9 mouse cellular contexts compared by ENCODE assay signal in genomic region chr2:157471292-157471691, GRCm38 (mm10). TPM values are rescaled to one million over a fixed set of nuclear protein-coding genes. Genes with fewer than 3 reads are reported as not detected.
DNase-seq lines count a peak whose midpoint lies in the region; ATAC-seq and TF ChIP-seq lines count a peak whose summit lies in the region.
"Had no signal": no experiment of that assay in that cellular context is flagged by ENCODE, and none has a peak within 500 bp of the region (broad histone marks: within the 10 kb centered on the region; RNA-seq: fewer than 3 reads in every experiment).

No protein-coding gene starts in this region.

- no peak for ATAC-seq in liver, embryonic 11.5 days (replicated peaks; ENCODE audit: low FRiP score)
- no peak for ATAC-seq in liver, postnatal 0 days
- ATAC-seq in hindbrain, embryonic 16.5 days = no peak
- no peak for ATAC-seq in neural tube, embryonic 12.5 days (ENCODE audit: low FRiP score, low read depth)

- peak; percentile 69 for DNase-seq in adrenal gland, postnatal 14 days
- no peak for DNase-seq in adrenal gland, adult 8-10 months
- no peak for DNase-seq in liver, embryonic 11.5 days (ENCODE audit: low spot score)
- DNase-seq in liver, postnatal 0 days = no peak
- no peak for DNase-seq in spleen, adult 12 weeks (ENCODE audit: low spot score)
- no peak for DNase-seq in layer of hippocampus, postnatal 10 days (ENCODE audit: low spot score in 2 of 2)

- H3K27me3 ChIP-seq in liver, embryonic 11.5 days (replicated peaks; ENCODE audit: control insufficient read depth, insufficient read depth, low read length) = no peaks in the 10 kb centered on the region
- H3K27me3 ChIP-seq in liver, postnatal 0 days (ENCODE audit: insufficient read depth, low read length) = no peaks in the 10 kb centered on the region
- no peaks in the 10 kb centered on the region for H3K27me3 ChIP-seq in hindbrain, embryonic 16.5 days (replicated peaks; ENCODE audit: control insufficient read depth, insufficient read depth, low read length)
- no peaks in the 10 kb centered on the region for H3K27me3 ChIP-seq in neural tube, embryonic 12.5 days (replicated peaks)

- no peak for TF ChIP-seq EP300 in liver, postnatal 0 days (IDR thresholded peaks at IDR 0.05; ENCODE audit: low read depth)

- 78% methylated on average over 7 of the region's 7 CpGs for WGBS in liver, embryonic 11.5 days
- WGBS in liver, postnatal 0 days (ENCODE audit: insufficient replicate concordance) = 72% methylated on average over 7 of the region's 7 CpGs
- WGBS in hindbrain, embryonic 16.5 days = 61% methylated on average over 7 of the region's 7 CpGs
- WGBS in neural tube, embryonic 12.5 days = 83% methylated on average over 7 of the region's 7 CpGs

- H3K9ac ChIP-seq in liver, embryonic 11.5 days (ENCODE audit: low read depth, low read length) = no peak overlapping the region
- no peak overlapping the region for H3K9ac ChIP-seq in liver, postnatal 0 days (replicated peaks)
- no peak overlapping the region for H3K9ac ChIP-seq in hindbrain, embryonic 16.5 days (ENCODE audit: low read depth, low read length)
- 0 out of 2 replicates have a peak overlapping the region, but pooled peaks have one; percentile 6 for H3K9ac ChIP-seq in neural tube, embryonic 12.5 days

- H3K4me2 ChIP-seq in liver, embryonic 11.5 days = no peak overlapping the region
- H3K4me2 ChIP-seq in liver, postnatal 0 days (ENCODE audit: low read depth, low read length) = no peak overlapping the region
- H3K4me2 ChIP-seq in hindbrain, embryonic 16.5 days (ENCODE audit: low read length) = no peak overlapping the region
- no peak overlapping the region for H3K4me2 ChIP-seq in neural tube, embryonic 12.5 days (replicated peaks)

- H3K4me3 ChIP-seq in liver, embryonic 11.5 days (ENCODE audit: low read depth, low read length) = no peak overlapping the region
- no peak overlapping the region for H3K4me3 ChIP-seq in liver, postnatal 0 days (ENCODE audit: low read depth, low read length)
- H3K4me3 ChIP-seq in hindbrain, embryonic 16.5 days (ENCODE audit: low read length) = no peak overlapping the region
- H3K4me3 ChIP-seq in neural tube, embryonic 12.5 days = no peak overlapping the region

- H3K9me3 ChIP-seq in liver, embryonic 11.5 days (ENCODE audit: control insufficient read depth, low read length) = no peaks in the 10 kb centered on the region
- H3K9me3 ChIP-seq in liver, postnatal 0 days (ENCODE audit: low read length) = no peaks in the 10 kb centered on the region
- no peaks in the 10 kb centered on the region for H3K9me3 ChIP-seq in hindbrain, embryonic 16.5 days (ENCODE audit: control insufficient read depth, low read length)
- no peaks in the 10 kb centered on the region for H3K9me3 ChIP-seq in neural tube, embryonic 12.5 days

- no peak for TF ChIP-seq CTCF in liver, postnatal 0 days (IDR thresholded peaks at IDR 0.05; ENCODE audit: low read depth)

- H3K36me3 ChIP-seq in liver, embryonic 11.5 days (ENCODE audit: control insufficient read depth, insufficient read depth, low read length) = peaks cover 11% of the 10 kb centered on the region; the same call in 1 of the 2 replicates
- no peaks in the 10 kb centered on the region for H3K36me3 ChIP-seq in liver, postnatal 0 days (replicated peaks; ENCODE audit: insufficient read depth, low read length)
- H3K36me3 ChIP-seq in hindbrain, embryonic 16.5 days (ENCODE audit: control insufficient read depth, insufficient read depth, low read length) = peaks cover 29% of the 10 kb centered on the region
- peaks cover 49% of the 10 kb centered on the region for H3K36me3 ChIP-seq in neural tube, embryonic 12.5 days

- peaks cover 11% of the 10 kb centered on the region for H3K4me1 ChIP-seq in liver, embryonic 11.5 days (replicated peaks; ENCODE audit: control insufficient read depth, insufficient read depth, low read length)
- H3K4me1 ChIP-seq in liver, postnatal 0 days (ENCODE audit: insufficient read depth) = no peaks in the 10 kb centered on the region
- peaks cover 36% of the 10 kb centered on the region for H3K4me1 ChIP-seq in hindbrain, embryonic 16.5 days (ENCODE audit: control insufficient read depth, insufficient read depth, low read depth, low read length)
- peaks cover 55% of the 10 kb centered on the region for H3K4me1 ChIP-seq in neural tube, embryonic 12.5 days

- H3K27ac ChIP-seq in liver, embryonic 11.5 days (ENCODE audit: low read depth, low read length) = peak overlapping the region; percentile 30; the same call in 1 of the 2 replicates
- no peak overlapping the region for H3K27ac ChIP-seq in liver, postnatal 0 days (ENCODE audit: low read depth)
- 0 out of 2 replicates have a peak overlapping the region, but pooled peaks have one; percentile 19 for H3K27ac ChIP-seq in hindbrain, embryonic 16.5 days (ENCODE audit: low read depth, low read length)
- H3K27ac ChIP-seq in neural tube, embryonic 12.5 days = peak overlapping the region; percentile 2; the same call in 1 of the 2 replicates
- H3K27ac ChIP-seq: macrophage had no signal

RNA-seq across cellular contexts. Expression of gene Src, which starts 53.0 kb away (rescaled TPM):
- 16.2 and 18.9 TPM in 2 replicates for total RNA-seq in adrenal gland, postnatal 14 days (2021)
- 10 to 100 TPM; 18.3 to 32.9 (median 24.8) TPM for total RNA-seq in adrenal gland, adult 8-10 months (2022)
- 4.4 and 4.8 TPM in 2 replicates for polyA plus RNA-seq in liver, embryonic 11.5 days (2014; fragmentation: Nextera tagmentation; extraction: Ambion mirVana)
- 1.6 and 1.8 TPM in 2 replicates for polyA plus RNA-seq in liver, postnatal 0 days (2015; fragmentation: Nextera tagmentation; extraction: Ambion mirVana)
- 26.5 and 29.9 TPM in 2 replicates for polyA plus RNA-seq in hindbrain, embryonic 16.5 days (2015; fragmentation: Nextera tagmentation; extraction: Ambion mirVana)
- 34.2 and 38.1 TPM in 2 replicates for polyA plus RNA-seq in neural tube, embryonic 12.5 days (2016; fragmentation: Nextera tagmentation; extraction: Ambion mirVana)
- total RNA-seq in layer of hippocampus, postnatal 10 days (2021) = 100 to 1,000 TPM in 1 of 2 experiments, 10 to 100 TPM in 1; 92.7 to 101 TPM
